Mouse (Mus musculus): ENCODE measurements around the gene Hoxc8. TPM values are rescaled to one million over a fixed set of nuclear protein-coding genes. Genes with fewer than 3 reads are reported as not detected.

Gene Hoxc8
- not detected for total RNA-seq (2023)

GRCm38 (mm10) chr15:102990461-102991397 is at the start of gene Hoxc8:
TSS of gene Hoxc8 (plus strand) at chr15:102990607.

GRCm38 (mm10) chr15:102954192-102955006 is 36.0 kb upstream of the Hoxc8 start, which contains the start of gene Hoxc11:
TSS of gene Hoxc11 (plus strand) at chr15:102954427.

GRCm38 (mm10) chr15:102966776-102967311 is 23.6 kb upstream of the Hoxc8 start, which contains the start of gene Hoxc10:
TSS of gene Hoxc10 (plus strand) at chr15:102966796.

GRCm38 (mm10) chr15:102967312-102967510 is 23.2 kb upstream of the Hoxc8 start, which contains the start of gene Hoxc5:
TSS of gene Hoxc5 (plus strand) at chr15:102967443.

GRCm38 (mm10) chr15:102976171-102976570 is 14.2 kb upstream of the Hoxc8 start, which contains the start of gene Hoxc9:
TSS of gene Hoxc9 (plus strand) at chr15:102976439.

GRCm38 (mm10) chr15:102997939-102998355 is 7.5 kb downstream of the Hoxc8 start, which contains the start of gene Hoxc6:
TSS of gene Hoxc6 (plus strand) at chr15:102998257.

GRCm38 (mm10) chr15:103018636-103019035 is 28.2 kb downstream of the Hoxc8 start, which contains the start of gene Hoxc4:
TSS of gene Hoxc4 (plus strand) at chr15:103018934.

Other genes starting within 250 kb of the Hoxc8 start
- gene Hoxc13, start 69.5 kb upstream of the Hoxc8 start, total RNA-seq (2023) = not detected
- gene Hoxc12, start 53.9 kb upstream of the Hoxc8 start, total RNA-seq (2023) = not detected
- not detected for gene Hoxc11, start 36.2 kb upstream of the Hoxc8 start, total RNA-seq (2023)
- gene Hoxc10, start 23.8 kb upstream of the Hoxc8 start, total RNA-seq (2023) = not detected
- gene Hoxc5, start 23.2 kb upstream of the Hoxc8 start, total RNA-seq (2023) = not detected
- not detected for gene Hoxc9, start 14.2 kb upstream of the Hoxc8 start, total RNA-seq (2023)
- gene Hoxc6, start 7.7 kb downstream of the Hoxc8 start, total RNA-seq (2023) = not detected
- gene Hoxc4, start 28.3 kb downstream of the Hoxc8 start, total RNA-seq (2023) = not detected
- 10.8 TPM for gene Smug1, start 176.5 kb downstream of the Hoxc8 start, total RNA-seq (2023)
- 19.2 TPM for gene Cbx5, start 249.2 kb downstream of the Hoxc8 start, total RNA-seq (2023)
- 567 TPM for gene Hnrnpa1, start 249.8 kb downstream of the Hoxc8 start, total RNA-seq (2023)

Measured in CD4-positive naive resting alpha-beta T cell, adult 57 days (primary cell).